Mouse (Mus musculus) right cerebral cortex, postnatal 25 days (tissue): Measurements from ENCODE around the gene Aldh18a1.
"Not testable (repeated sequence)": the region's sequence is repeated elsewhere in the genome, so short reads cannot be mapped to it uniquely, and the experiment has no call there.

Experiments
- DNase-seq: peaks from one replicate; pipeline ENCODE4 v3.0.0; 2022

Gene Aldh18a1

GRCm38 (mm10) chr19:40588293-40588654 is at the start of gene Aldh18a1:
TSS of gene Aldh18a1 (minus strand) at chr19:40588463.
- peak; percentile 94 for DNase-seq

- DNase-seq = no peak
Observed at GRCm38 (mm10) chr19:40637601-40638000, 49.3 kb upstream of the Aldh18a1 start.

- DNase-seq = no peak
Observed at GRCm38 (mm10) chr19:40637091-40637490, 48.8 kb upstream of the Aldh18a1 start.

- no peak for DNase-seq
Observed at GRCm38 (mm10) chr19:40633144-40633543, 44.9 kb upstream of the Aldh18a1 start.

GRCm38 (mm10) chr19:40632668-40633067 is 44.4 kb upstream of the Aldh18a1 start:
- no peak for DNase-seq

GRCm38 (mm10) chr19:40632193-40632592 is 43.9 kb upstream of the Aldh18a1 start:
- no peak for DNase-seq

- peak; percentile 18 for DNase-seq
Observed at GRCm38 (mm10) chr19:40630606-40631005, 42.3 kb upstream of the Aldh18a1 start.

- DNase-seq = peak; percentile 61
Observed at GRCm38 (mm10) chr19:40630096-40630495, 41.8 kb upstream of the Aldh18a1 start.

GRCm38 (mm10) chr19:40628950-40629349 is 40.7 kb upstream of the Aldh18a1 start:
- DNase-seq = no peak

GRCm38 (mm10) chr19:40625935-40626334 is 37.7 kb upstream of the Aldh18a1 start:
- no peak for DNase-seq

GRCm38 (mm10) chr19:40621616-40622015 is 33.4 kb upstream of the Aldh18a1 start:
- DNase-seq = not testable (repeated sequence)

- no peak for DNase-seq
Observed at GRCm38 (mm10) chr19:40616021-40616420, 27.8 kb upstream of the Aldh18a1 start.

- no peak for DNase-seq
Observed at GRCm38 (mm10) chr19:40614811-40615210, 26.5 kb upstream of the Aldh18a1 start.

- peak; percentile 96 for DNase-seq
Observed at GRCm38 (mm10) chr19:40611830-40612506, 23.7 kb upstream of the Aldh18a1 start, which contains the start of the genes Tctn3 and Entpd1. TSS of gene Tctn3 (minus strand) at chr19:40612233. TSS of gene Entpd1 (plus strand) at chr19:40612366.

- DNase-seq = no peak
Observed at GRCm38 (mm10) chr19:40607676-40608075, 19.4 kb upstream of the Aldh18a1 start.

GRCm38 (mm10) chr19:40605189-40605588 is 16.9 kb upstream of the Aldh18a1 start:
- DNase-seq = no peak

- DNase-seq = no peak
Observed at GRCm38 (mm10) chr19:40601870-40602269, 13.6 kb upstream of the Aldh18a1 start.

GRCm38 (mm10) chr19:40600846-40601245 is 12.6 kb upstream of the Aldh18a1 start:
- not testable (repeated sequence) for DNase-seq

GRCm38 (mm10) chr19:40595831-40596230 is 7.6 kb upstream of the Aldh18a1 start:
- DNase-seq = no peak

GRCm38 (mm10) chr19:40595231-40595630 is 7.0 kb upstream of the Aldh18a1 start:
- DNase-seq = no peak

GRCm38 (mm10) chr19:40589530-40589880 is 1.2 kb upstream of the Aldh18a1 start:
- no peak for DNase-seq

- DNase-seq = peak; percentile 83
Observed at GRCm38 (mm10) chr19:40588847-40589529, 725 bp upstream of the Aldh18a1 start.

- no peak for DNase-seq
Observed at GRCm38 (mm10) chr19:40587491-40588292, 571 bp downstream of the Aldh18a1 start.

GRCm38 (mm10) chr19:40586908-40587307 is 1.4 kb downstream of the Aldh18a1 start:
- no peak for DNase-seq
